Mouse (Mus musculus): Measurements from ENCODE around the gene Creb5. TPM values are rescaled to one million over a fixed set of nuclear protein-coding genes. Genes with fewer than 3 reads are reported as not detected.

Creb5 gene
- polyA plus RNA-seq, 1 experiment, result 6.1 TPM

GRCm38 (mm10) chr6:53556050-53556449, 269.0 kb downstream of the Creb5 start:
- H3K9ac ChIP-seq (ENCODE audit: low read depth, poor library complexity, severe bottlenecking), result no peak overlapping the region
- no peaks in the 10 kb centered on the region for H3K36me3 ChIP-seq (ENCODE audit: control insufficient read depth, insufficient read depth, low read length, poor library complexity, severe bottlenecking)
- TF ChIP-seq POLR2A (IDR thresholded peaks at IDR 0.05; ENCODE audit: insufficient read depth, low read length), result no peak
- peaks cover 3% of the 10 kb centered on the region for H3K9me3 ChIP-seq (replicated peaks; ENCODE audit: control insufficient read depth, insufficient read depth, low read length, poor library complexity, severe bottlenecking)
- H3K27me3 ChIP-seq (ENCODE audit: control insufficient read depth, insufficient read depth, low read length, poor library complexity, severe bottlenecking), result no peaks in the 10 kb centered on the region
- H3K4me3 ChIP-seq (ENCODE audit: low read depth, low read length), result no peak overlapping the region
- H3K27ac ChIP-seq (ENCODE audit: insufficient read depth, low read length), result no peak overlapping the region
- H3K4me1 ChIP-seq (ENCODE audit: control insufficient read depth, insufficient read depth, low read length), result no peaks in the 10 kb centered on the region

DNA sequence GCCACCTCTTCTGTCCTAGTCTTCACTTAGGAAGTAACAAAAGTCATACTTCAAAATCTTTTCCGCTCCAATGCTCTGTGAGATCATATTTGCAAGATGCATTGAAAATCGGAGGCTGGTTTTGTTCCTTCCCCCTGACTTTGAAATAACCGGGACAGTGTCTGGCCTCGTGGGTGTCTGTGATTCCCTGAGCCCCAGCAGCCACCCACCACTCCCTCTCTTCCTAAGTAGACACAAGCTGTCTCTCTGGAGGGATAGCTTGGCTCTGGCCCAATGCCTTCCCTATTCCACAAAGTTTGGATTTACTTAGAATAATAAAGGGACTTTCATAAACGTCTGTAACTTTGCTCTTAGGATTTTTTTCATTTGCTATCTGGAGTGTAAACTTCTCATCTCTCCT, 273.9 kb downstream of the Creb5 start:
- no peak overlapping the region for H3K27ac ChIP-seq (ENCODE audit: insufficient read depth, low read length)

GRCm38 (mm10) chr6:53562586-53562985, 275.5 kb downstream of the Creb5 start:
- Histone ChIP-seq H3K27me3 (ENCODE audit: control insufficient read depth, insufficient read depth, low read length, poor library complexity, severe bottlenecking) (no peaks in the 10 kb centered on the region), H3K27ac (ENCODE audit: insufficient read depth, low read length) (no peak overlapping the region), H3K9ac (ENCODE audit: low read depth, poor library complexity, severe bottlenecking) (no peak overlapping the region), H3K4me3 (ENCODE audit: low read depth, low read length) (no peak overlapping the region), H3K9me3 (replicated peaks; ENCODE audit: control insufficient read depth, insufficient read depth, low read length, poor library complexity, severe bottlenecking) (peaks cover 3% of the 10 kb centered on the region), H3K36me3 (ENCODE audit: control insufficient read depth, insufficient read depth, low read length, poor library complexity, severe bottlenecking) (no peaks in the 10 kb centered on the region), H3K4me1 (ENCODE audit: control insufficient read depth, insufficient read depth, low read length) (no peaks in the 10 kb centered on the region)
- TF ChIP-seq CTCF (IDR thresholded peaks at IDR 0.05; ENCODE audit: low read depth, low read length), result no peak
- no peak for TF ChIP-seq EP300 (IDR thresholded peaks at IDR 0.05; ENCODE audit: insufficient read depth, low read depth, low read length)
- TF ChIP-seq POLR2A (IDR thresholded peaks at IDR 0.05; ENCODE audit: insufficient read depth, low read length), result no peak

More for the DNA sequence above, 273.9 kb downstream of the Creb5 start:
- no peaks in the 10 kb centered on the region for H3K4me1 ChIP-seq (ENCODE audit: control insufficient read depth, insufficient read depth, low read length)
- no peaks in the 10 kb centered on the region for H3K36me3 ChIP-seq (ENCODE audit: control insufficient read depth, insufficient read depth, low read length, poor library complexity, severe bottlenecking)
- H3K27me3 ChIP-seq (ENCODE audit: control insufficient read depth, insufficient read depth, low read length, poor library complexity, severe bottlenecking), result no peaks in the 10 kb centered on the region
- H3K9me3 ChIP-seq (replicated peaks; ENCODE audit: control insufficient read depth, insufficient read depth, low read length, poor library complexity, severe bottlenecking), result peaks cover 3% of the 10 kb centered on the region
- TF ChIP-seq CTCF (IDR thresholded peaks at IDR 0.05; ENCODE audit: low read depth, low read length), result no peak
- no peak for TF ChIP-seq EP300 (IDR thresholded peaks at IDR 0.05; ENCODE audit: insufficient read depth, low read depth, low read length)
- TF ChIP-seq POLR2A (IDR thresholded peaks at IDR 0.05; ENCODE audit: insufficient read depth, low read length), result no peak
- no peak overlapping the region for H3K9ac ChIP-seq (ENCODE audit: low read depth, poor library complexity, severe bottlenecking)
- H3K4me3 ChIP-seq (ENCODE audit: low read depth, low read length), result no peak overlapping the region

DNA sequence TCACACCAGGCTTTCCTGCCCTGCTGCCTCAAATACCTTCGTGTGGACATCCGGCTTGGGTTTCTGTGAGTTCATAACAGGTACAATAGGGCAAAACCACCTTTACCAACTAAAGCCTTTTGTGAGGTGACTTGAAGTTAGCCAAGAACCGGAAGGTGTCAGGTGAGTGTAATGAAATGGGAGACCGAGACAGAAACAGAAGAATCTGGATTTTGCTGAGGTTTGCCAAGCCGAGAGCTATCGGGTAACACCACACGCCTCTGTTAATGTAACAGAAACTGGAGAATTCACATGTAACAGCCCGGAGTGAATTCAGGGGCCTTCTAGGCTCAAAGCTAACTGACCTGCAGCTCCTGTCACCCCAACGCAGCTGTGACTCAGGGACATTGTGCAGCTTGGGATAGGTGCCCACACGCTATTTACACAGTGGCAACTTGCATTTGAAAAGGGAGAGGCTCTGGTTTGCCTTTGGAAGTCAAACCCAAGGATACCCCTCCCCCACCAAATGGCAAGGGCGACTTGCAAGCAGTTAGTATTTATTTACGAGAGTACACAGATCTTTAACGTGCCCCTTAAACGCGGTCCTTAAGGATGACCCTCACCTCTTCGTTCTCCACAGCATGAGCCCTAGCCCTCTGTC, 276.6 kb downstream of the Creb5 start:
- Histone ChIP-seq H3K36me3 (ENCODE audit: control insufficient read depth, insufficient read depth, low read length, poor library complexity, severe bottlenecking) (no peaks in the 10 kb centered on the region), H3K4me1 (ENCODE audit: control insufficient read depth, insufficient read depth, low read length) (no peaks in the 10 kb centered on the region), H3K27me3 (ENCODE audit: control insufficient read depth, insufficient read depth, low read length, poor library complexity, severe bottlenecking) (no peaks in the 10 kb centered on the region), H3K9me3 (replicated peaks; ENCODE audit: control insufficient read depth, insufficient read depth, low read length, poor library complexity, severe bottlenecking) (peaks cover 2% of the 10 kb centered on the region), H3K27ac (ENCODE audit: insufficient read depth, low read length) (no peak overlapping the region), H3K9ac (ENCODE audit: low read depth, poor library complexity, severe bottlenecking) (no peak overlapping the region), H3K4me3 (ENCODE audit: low read depth, low read length) (no peak overlapping the region)
- TF ChIP-seq CTCF (IDR thresholded peaks at IDR 0.05; ENCODE audit: low read depth, low read length), result no peak
- no peak for TF ChIP-seq POLR2A (IDR thresholded peaks at IDR 0.05; ENCODE audit: insufficient read depth, low read length)
- TF ChIP-seq EP300 (IDR thresholded peaks at IDR 0.05; ENCODE audit: insufficient read depth, low read depth, low read length), result no peak

DNA sequence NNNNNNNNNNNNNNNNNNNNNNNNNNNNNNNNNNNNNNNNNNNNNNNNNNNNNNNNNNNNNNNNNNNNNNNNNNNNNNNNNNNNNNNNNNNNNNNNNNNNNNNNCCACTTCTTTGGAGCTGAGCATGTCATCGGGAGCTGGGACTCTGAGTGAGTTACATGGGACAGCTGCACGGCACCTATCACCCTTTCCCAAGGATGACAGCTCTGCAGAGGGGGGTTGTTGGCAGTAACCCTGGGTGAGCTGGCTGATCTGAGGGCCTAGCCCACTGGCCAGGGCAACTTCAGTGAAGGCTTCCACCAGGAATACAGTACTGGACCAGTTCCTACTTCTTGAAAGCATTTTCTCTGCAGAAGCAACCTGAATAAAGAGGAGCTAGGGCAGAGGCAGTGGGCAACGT, 282.4 kb downstream of the Creb5 start:
- H3K9me3 ChIP-seq (replicated peaks; ENCODE audit: control insufficient read depth, insufficient read depth, low read length, poor library complexity, severe bottlenecking), result no peaks in the 10 kb centered on the region; the same call in 1 of the 2 replicates
- H3K4me1 ChIP-seq (ENCODE audit: control insufficient read depth, insufficient read depth, low read length), result no peaks in the 10 kb centered on the region
- no peak overlapping the region for H3K4me3 ChIP-seq (ENCODE audit: low read depth, low read length)
- no peak for TF ChIP-seq POLR2A (IDR thresholded peaks at IDR 0.05; ENCODE audit: insufficient read depth, low read length)
- no peak for TF ChIP-seq CTCF (IDR thresholded peaks at IDR 0.05; ENCODE audit: low read depth, low read length)
- no peak for TF ChIP-seq EP300 (IDR thresholded peaks at IDR 0.05; ENCODE audit: insufficient read depth, low read depth, low read length)
- no peak overlapping the region for H3K27ac ChIP-seq (ENCODE audit: insufficient read depth, low read length)
- no peak overlapping the region for H3K9ac ChIP-seq (ENCODE audit: low read depth, poor library complexity, severe bottlenecking)
- H3K36me3 ChIP-seq (ENCODE audit: control insufficient read depth, insufficient read depth, low read length, poor library complexity, severe bottlenecking), result no peaks in the 10 kb centered on the region
- no peaks in the 10 kb centered on the region for H3K27me3 ChIP-seq (ENCODE audit: control insufficient read depth, insufficient read depth, low read length, poor library complexity, severe bottlenecking)

GRCm38 (mm10) chr6:53570906-53571305, 283.8 kb downstream of the Creb5 start:
- no peak for TF ChIP-seq EP300 (IDR thresholded peaks at IDR 0.05; ENCODE audit: insufficient read depth, low read depth, low read length)
- no peak for TF ChIP-seq CTCF (IDR thresholded peaks at IDR 0.05; ENCODE audit: low read depth, low read length)
- TF ChIP-seq POLR2A (IDR thresholded peaks at IDR 0.05; ENCODE audit: insufficient read depth, low read length), result no peak
- H3K4me1 ChIP-seq (ENCODE audit: control insufficient read depth, insufficient read depth, low read length), result no peaks in the 10 kb centered on the region

More at GRCm38 (mm10) chr6:53570906-53571305, 283.8 kb downstream of the Creb5 start:
- Histone ChIP-seq H3K36me3 (ENCODE audit: control insufficient read depth, insufficient read depth, low read length, poor library complexity, severe bottlenecking) (no peaks in the 10 kb centered on the region), H3K4me3 (ENCODE audit: low read depth, low read length) (no peak overlapping the region), H3K27me3 (ENCODE audit: control insufficient read depth, insufficient read depth, low read length, poor library complexity, severe bottlenecking) (no peaks in the 10 kb centered on the region), H3K9ac (ENCODE audit: low read depth, poor library complexity, severe bottlenecking) (no peak overlapping the region), H3K27ac (ENCODE audit: insufficient read depth, low read length) (no peak overlapping the region), H3K9me3 (replicated peaks; ENCODE audit: control insufficient read depth, insufficient read depth, low read length, poor library complexity, severe bottlenecking) (no peaks in the 10 kb centered on the region)

All from ES-Bruce4 (cell line).